Mouse (Mus musculus) layer of hippocampus, postnatal 36 days (tissue): ENCODE measurements around the gene Opa1. TPM values are rescaled to one million over a fixed set of nuclear protein-coding genes. Genes with fewer than 3 reads are reported as not detected.

Source experiments
- DNase-seq, 2 experiments: peaks; one replicate each; pipeline ENCODE4 v3.0.0; 2022
- total RNA-seq, 2 experiments: library from RNA; stranded (reverse); gene quantifications; 2 replicates each; pipeline ENCODE4 v1.2.3; 2021

The Opa1 gene
- 100 to 1,000 TPM; 104 TPM for total RNA-seq

DNA sequence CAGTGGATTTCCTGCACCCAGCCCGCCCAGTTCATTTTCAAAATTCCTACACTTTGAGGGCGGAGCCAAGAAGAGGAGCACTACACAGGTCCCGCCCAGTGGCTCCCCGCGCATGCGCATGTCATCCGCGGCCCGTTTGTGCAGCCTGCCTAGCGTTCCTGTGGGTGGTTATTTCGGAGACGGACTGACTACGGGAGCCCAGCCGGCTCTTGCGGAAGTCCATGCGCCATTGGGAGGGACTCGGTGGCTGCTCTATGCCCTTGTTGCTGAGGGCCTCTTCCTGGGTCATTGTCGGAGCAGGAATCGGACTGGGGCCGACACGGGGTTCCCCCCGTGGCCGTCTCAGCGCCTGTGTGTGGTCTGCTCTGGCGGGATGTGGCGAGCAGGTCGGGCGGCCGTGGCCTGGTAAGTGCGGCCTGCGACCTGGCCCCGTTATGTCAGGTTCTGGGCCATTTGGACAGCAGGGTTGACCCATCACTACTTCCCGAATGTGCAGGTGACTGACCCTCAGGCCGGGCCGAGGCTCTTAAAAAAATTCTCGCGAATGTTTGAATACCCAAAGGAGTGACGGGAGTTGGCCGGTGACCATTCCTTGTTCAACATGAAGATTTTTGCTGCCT is at the start of gene Opa1:
Opa1 (plus strand) TSS at position 168 of the 620 bp plus-strand sequence.
- DNase-seq, result peak; percentile 97 to 98

GRCm38 (mm10) chr16:29533641-29534040 is 45.5 kb upstream of the Opa1 start:
- no peak for DNase-seq

DNA sequence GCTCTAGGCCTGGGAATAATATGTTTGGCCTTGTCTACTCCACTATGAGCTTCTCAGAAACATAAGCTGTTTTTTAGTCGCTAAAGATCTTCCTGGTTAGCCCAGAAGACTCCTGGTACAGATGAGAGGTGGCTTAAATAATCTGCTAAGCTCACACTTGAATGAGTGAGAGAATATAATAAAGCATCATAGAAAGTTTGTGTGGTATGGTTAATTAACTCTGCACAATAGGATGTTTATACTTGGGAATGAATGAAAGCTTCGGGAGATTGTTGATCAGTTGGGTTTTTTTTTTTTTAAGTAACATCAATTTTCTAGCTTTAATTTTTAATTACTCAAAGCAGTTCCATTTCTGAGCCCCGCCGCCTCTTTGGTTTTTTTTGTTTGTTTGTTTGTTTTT is 43.3 kb upstream of the Opa1 start:
- DNase-seq, result no peak

DNA sequence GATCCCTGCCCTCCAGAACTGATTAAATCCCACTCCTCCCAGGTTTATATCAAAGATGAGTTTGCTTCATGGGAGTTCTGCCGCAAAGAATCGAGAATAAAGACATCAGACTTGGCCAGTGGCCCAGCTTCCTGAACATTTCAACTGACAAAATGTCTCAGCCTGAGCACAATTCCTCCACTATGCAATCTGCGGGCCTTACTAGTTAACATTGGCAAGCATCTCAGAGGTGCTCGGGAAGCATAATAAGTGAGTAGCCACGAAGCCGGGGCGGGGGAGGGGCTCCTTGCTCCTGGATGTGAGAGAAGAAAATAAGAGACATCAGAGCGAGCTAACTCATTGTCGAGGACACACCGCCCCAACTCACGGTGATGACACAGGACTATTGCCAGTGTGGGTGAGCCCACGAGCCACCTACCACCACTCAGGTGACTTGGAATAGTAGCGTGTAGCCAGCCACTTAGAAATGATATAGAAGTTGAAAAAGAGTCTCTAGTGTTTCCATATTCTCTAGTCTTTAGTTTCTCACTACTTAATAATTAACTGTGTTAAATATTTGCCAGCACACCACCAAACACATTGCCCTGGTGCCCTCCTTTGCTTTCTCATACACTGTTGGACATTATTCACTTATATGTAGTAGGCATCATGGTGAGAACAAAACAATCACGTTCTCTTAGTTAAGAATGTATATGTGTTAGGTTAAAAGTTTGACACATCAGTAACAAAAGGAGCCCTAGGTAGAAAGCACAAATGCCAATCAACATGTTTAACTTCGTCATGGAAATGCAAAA is 42.5 kb upstream of the Opa1 start:
- peak; percentile 25 to 44 for DNase-seq

- no peak for DNase-seq
Measured at GRCm38 (mm10) chr16:29539906-29540305, 39.2 kb upstream of the Opa1 start.

DNA sequence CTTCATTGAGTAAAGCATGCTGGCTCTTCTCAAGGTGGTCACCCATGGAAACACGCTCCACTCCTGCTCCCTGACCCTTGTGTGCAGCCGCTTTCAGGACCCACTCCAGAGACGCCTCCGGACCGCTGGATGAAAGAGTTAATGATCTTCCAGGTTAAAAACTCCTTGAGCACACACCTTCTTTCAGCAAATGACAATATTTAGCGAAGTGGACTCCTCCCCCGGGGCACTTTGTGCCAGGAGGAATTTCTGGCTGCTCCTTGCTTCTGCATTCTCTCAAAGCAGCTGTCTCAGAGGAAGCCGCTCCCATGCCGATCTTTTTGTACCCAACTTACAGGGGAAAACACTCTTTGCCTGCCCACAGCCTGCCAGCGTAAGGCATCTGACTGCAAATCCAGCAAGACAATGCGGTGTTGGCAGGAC is 37.9 kb upstream of the Opa1 start:
- peak; percentile 33 to 38 for DNase-seq

- DNase-seq, result no peak
Measured at GRCm38 (mm10) chr16:29544829-29545228, 34.3 kb upstream of the Opa1 start, which contains the start of gene Atp13a4. Atp13a4 (minus strand) TSS chr16:29544864.

DNA sequence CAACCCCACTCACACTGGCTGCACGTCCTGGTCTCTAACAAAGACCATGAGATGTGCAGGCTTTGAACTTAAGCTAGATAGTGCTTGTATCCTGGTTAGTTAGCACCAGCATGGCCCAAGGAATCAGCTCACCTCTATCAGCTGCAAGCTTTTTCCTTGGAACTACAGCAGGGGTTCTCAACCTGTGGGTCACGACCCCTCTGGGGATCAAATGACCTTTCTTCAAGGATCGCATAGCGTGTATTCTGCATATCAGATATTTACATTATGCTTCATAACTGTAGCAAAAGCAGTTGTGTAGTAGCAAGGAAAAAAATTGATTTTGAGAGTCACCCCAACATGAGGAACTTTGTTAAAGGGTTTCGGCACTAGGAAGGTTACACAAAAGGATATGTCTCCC is 19.5 kb upstream of the Opa1 start:
- no peak for DNase-seq

DNA sequence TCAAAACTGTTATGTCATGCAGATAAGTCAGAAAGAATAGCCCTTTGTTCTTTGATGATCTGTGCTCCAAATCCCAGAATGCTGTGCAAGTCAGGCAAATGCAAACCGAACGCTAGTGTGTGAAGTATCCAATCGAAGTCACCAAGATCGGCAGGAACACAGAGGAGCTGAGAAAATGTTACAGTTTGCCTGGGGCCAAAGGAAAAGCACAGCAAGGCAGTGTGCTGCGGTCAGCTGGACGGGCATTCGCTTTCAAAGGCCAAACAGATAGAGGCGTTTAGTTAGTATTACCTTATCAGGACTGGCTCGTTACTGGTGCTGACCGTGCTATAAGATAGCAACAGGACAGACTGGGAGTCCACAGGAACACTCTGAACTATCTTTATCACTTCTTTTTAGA is 18.7 kb upstream of the Opa1 start:
- DNase-seq, result no peak

DNA sequence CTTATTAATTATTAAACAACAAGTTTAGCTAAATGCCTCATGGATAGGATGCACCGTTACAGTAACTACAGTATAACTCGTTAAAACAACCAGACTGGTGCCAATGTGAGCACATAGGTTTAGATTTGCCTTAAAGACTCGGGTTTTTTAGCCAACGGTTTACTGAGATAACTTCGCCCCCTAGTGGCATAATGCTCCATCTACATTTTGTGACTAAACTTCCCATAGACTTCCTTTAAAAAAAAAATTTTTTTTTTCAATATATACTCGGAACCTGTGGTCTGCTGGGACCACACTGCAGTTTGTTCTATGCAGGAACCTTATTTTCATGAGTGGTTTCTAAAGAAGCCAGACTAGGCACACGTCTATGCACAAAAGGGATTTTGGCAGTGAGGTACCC is 18.3 kb upstream of the Opa1 start:
- peak in 1 of 2 experiments; percentile 15 for DNase-seq

DNA sequence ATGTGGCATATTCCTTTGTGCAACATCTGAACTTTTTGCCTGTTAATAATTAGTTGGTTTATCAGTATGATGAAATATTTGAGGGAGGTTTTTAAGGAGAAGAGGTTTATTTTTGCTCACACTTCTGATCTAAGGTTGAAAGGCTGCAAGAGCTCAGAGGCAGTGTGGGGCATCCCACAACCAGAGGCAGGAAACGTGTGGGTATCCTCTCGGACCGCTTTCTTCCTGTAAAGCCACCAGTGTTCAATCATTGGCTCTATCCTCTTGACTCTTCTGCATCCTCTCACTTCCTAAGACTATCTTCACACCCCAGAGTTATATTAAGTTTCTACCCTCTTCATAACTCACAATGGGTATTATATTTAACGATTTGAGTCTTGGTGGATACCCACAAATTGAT is 5.1 kb upstream of the Opa1 start:
- DNase-seq, result no peak

DNA sequence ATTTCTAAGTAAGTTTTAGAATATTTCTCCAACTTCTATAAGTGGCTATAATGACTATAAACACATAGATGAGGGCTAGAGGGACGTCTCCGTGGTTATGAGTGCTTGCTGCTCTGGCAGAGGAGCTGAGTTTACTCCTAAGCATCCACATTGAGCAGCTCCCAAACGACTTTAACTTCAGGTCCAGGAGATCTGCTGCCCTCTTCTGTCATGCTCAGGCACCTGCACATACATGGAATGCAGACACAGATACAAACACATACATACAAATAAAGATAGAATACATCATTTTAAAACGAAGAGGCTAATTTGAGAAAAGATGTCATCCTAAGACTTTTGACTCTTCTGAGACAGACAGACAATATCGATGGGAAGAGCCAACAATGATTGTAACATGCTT is 3.5 kb upstream of the Opa1 start:
- no peak for DNase-seq

- no peak for DNase-seq
Measured at GRCm38 (mm10) chr16:29579787-29580176, 648 bp downstream of the Opa1 start.

DNA sequence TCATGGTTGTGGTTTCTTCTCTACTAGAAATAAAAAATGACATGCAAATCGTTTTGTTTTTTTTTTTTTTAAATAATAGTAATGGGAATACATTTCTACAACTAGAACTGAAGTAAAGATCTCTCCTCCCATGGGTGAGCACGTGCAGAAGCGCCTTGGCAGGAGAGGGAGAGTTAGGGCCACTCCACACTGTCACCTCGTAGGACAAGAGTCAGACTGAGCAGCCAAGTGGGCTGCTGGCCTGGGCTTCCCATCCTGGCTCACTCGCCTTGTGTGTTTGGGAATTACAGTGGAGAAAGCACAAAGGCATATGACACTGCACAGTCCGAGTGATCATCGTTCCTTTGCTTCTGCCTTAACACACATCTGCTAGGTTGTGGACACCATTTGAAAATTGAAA is 13.0 kb downstream of the Opa1 start:
- DNase-seq, result no peak

- no peak for DNase-seq
Measured at GRCm38 (mm10) chr16:29597122-29597521, 18.0 kb downstream of the Opa1 start.

GRCm38 (mm10) chr16:29605546-29605945 is 26.4 kb downstream of the Opa1 start:
- DNase-seq, result peak; percentile 41 to 63

GRCm38 (mm10) chr16:29607131-29607530 is 28.0 kb downstream of the Opa1 start:
- DNase-seq, result no peak

DNA sequence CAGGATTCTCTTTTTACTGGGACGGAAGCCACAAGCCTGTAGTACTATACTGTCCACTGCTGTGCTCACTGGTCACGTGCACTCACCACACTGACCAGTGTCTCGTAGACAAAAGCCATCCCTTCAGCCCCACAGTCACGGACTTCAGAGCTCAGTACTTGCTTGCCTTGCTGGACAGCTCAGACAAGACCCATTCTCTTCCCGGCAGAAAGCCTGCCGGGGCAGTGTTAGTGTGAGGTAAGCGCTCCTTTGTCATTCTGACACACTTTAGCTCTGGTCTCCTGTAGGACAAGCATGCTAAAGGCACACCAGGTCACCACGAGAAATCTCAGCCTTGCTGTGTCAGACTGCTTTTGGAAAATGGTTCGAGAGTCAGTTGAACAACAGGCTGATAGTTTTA is 35.6 kb downstream of the Opa1 start:
- DNase-seq, result no peak

GRCm38 (mm10) chr16:29629053-29629452 is 49.9 kb downstream of the Opa1 start:
- DNase-seq, result no peak

GRCm38 (mm10) chr16:29635780-29636179 is 56.6 kb downstream of the Opa1 start:
- no peak for DNase-seq

- no peak for DNase-seq
Measured at GRCm38 (mm10) chr16:29642376-29642775, 63.2 kb downstream of the Opa1 start.

DNA sequence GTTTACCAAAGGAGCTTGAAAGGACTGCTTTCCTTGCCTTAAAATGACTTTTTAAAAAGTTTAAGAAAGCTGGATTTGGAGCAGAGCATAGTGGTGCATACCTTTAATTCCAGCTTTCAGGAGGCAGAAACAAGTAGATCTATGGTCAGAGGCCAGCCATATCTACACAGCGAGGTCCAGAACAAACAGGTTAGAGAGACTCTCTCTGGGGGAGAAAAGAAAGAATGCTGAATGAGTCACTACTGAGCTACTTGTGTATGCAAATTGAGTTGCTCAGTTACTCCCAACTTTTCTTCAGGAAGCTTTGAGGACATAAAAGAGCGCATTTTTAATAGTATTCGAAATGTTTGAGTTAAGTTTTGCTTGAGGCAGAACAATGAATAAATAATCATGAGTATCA is 65.7 kb downstream of the Opa1 start:
- no peak for DNase-seq

DNA sequence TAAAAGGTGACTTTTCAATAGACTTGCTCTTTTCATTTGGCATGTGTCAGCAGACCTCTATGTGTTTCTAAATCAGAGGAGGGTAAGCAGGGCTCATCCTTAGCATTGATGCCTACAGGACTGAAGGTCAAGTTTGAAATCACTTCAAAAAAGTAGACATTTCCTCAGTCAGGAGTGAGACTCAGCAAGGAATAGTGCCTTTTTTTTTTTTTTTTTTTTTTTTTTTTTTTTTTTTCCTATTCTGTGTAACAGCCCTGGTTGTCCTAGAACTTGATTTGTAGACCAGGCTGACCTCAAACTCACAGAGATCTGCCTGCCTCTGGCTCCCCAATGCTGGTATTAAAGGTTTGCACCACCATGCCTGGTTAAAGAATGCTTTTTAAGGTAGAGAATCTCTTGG is 67.1 kb downstream of the Opa1 start:
- no peak for DNase-seq

- no peak for DNase-seq
Measured at GRCm38 (mm10) chr16:29656187-29656825, 77.2 kb downstream of the Opa1 start.
